Mouse (Mus musculus) embryonic stem cell, embryonic (primary cell): ENCODE measurements around the gene Bach2.

Experiments
- CTCF ChIA-PET, 4 experiments: fragments of 300-600 bp in 2 of 4; fragments of 350-600 bp in 2 of 4; sonication (Branson Sonifier 250); formaldehyde crosslinking; loops; one replicate each; lab custom pipeline; 2022; ENCODE audit warnings: inconsistent platforms in 2 of 4; lab: Charles Lee
- POLR2A ChIA-PET, 4 experiments: fragments of 300-600 bp in 2 of 4; fragments of 350-600 bp in 2 of 4; sonication (Branson Sonifier 250); formaldehyde crosslinking; loops; one replicate each; lab custom pipeline; 2022; ENCODE audit warnings: antibody characterized with exemption in 4 of 4, inconsistent platforms in 1 of 4; lab: Charles Lee

The Bach2 gene

GRCm38 (mm10) chr4:32575165-32575564 lies 336.6 kb downstream of the Bach2 start:
- ChIA-PET CTCF (interaction anchor here in 1 of 4 experiments (1.0 to 2.5 kb wide), 4 partner anchors 11 to 522 kb away, joined by 3 to 10 read pairs (median 4); no protein-coding TSS in a partner anchor), POLR2A (no interaction called here)

GRCm38 (mm10) chr4:32579850-32580249 lies 341.2 kb downstream of the Bach2 start:
- ChIA-PET POLR2A (no interaction called here), CTCF (interaction anchor here in 2 of 4 experiments (1.2 to 2.1 kb wide), 2 partner anchors 8 to 18 kb away, joined by 3 to 8 read pairs; no protein-coding TSS in a partner anchor)

DNA sequence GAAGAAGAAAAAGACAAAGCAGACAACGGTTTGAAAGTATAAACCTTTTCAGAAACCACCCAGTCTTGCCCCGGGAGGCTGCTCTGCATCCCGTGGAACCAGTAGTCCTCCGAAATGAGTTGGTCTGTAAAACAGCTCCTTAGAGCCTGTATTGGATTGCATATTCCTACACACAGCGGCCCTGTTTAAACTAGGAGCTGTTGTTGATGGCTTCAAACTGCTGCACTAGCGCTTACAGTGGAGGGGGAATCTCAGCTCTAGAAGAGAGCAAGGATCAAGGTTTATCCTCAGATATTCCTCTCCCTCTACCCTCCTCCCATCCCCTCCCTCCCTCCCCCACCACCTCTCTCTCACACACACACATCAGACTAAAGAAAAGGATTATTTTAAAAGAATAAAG lies 345.6 kb downstream of the Bach2 start:
- ChIA-PET CTCF (interaction anchor here in 2 of 4 experiments (0.6 to 1.0 kb wide), 2 partner anchors 365 to 540 kb away, joined by 3 read pairs; no protein-coding TSS in a partner anchor), POLR2A (interaction anchor here in 1 of 4 experiments (0.6 kb wide), 1 partner anchor 527 kb away, joined by 3 read pairs; no protein-coding TSS in a partner anchor)

- ChIA-PET POLR2A (interaction anchor here in 3 of 4 experiments (0.5 to 1.8 kb wide), 20 partner anchors 10 to 706 kb away, joined by 3 to 8 read pairs (median 3); partner anchors contain the start of genes Casp8ap2 (in 2 of the 3), Ankrd6 (in 1 of the 3), Lyrm2 (in 1 of the 3) and Mdn1 (in 1 of the 3)), CTCF (interaction anchor here (0.5 to 2.0 kb wide), 75 partner anchors 8 to 706 kb away, joined by 3 to 18 read pairs (median 4); partner anchors contain the start of genes Casp8ap2 (in 3 of the 4), Ankrd6 (in 1 of the 4), Lyrm2 (in 1 of the 4) and Ube2j1 (in 1 of the 4))
Measured at GRCm38 (mm10) chr4:32586596-32586995, 348.0 kb downstream of the Bach2 start.

DNA sequence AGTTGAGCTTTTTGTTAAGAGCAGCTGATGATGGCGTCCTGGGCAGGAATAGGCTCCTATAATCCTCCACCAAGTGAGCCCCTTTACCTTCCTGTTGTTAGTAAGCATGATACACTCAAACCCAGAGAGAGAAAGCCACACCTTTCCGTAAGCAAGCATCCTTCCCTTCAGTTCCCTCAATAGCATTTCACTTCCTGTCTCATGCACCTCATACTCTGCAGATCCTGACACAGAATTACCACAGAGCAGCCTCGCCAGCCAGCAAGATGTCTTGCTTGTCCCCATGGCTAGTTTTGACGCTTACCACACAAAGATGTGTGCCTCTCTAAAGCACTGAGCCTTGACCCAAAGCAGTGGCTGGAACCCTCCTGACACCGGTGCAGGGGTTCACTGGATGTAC lies 348.9 kb downstream of the Bach2 start:
- CTCF ChIA-PET: interaction anchor here (0.6 to 2.0 kb wide), 26 partner anchors 10 to 560 kb away, joined by 3 to 18 read pairs (median 6); partner anchors contain the start of gene Casp8ap2 (in 1 of the 4)
- POLR2A ChIA-PET: interaction anchor here in 2 of 4 experiments (0.9 to 1.8 kb wide), 7 partner anchors 9 to 705 kb away, joined by 3 to 6 read pairs (median 3); partner anchors contain the start of gene Casp8ap2 (in 1 of the 2)

DNA sequence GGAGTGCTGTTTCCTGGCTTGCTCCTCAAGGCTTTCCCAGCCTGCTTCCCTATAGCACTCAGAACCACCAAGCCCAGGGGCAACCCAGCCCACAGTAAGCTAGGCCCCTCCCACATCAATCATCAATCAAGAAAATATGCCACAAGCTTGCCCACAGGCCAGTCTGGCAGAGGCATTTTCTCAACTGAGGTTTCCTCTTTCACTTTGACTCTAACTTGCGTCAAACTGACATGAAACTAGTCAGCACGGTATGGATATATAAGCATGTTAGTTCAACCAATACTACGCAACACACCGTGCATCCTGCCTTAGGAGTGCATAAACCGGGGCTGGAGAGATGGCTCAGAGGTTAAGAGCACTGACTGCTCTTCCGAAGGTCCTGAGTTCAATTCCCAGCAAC lies 349.6 kb downstream of the Bach2 start:
- CTCF ChIA-PET: interaction anchor here in 3 of 4 experiments (0.6 to 0.7 kb wide), 3 partner anchors 25 to 561 kb away, joined by 3 read pairs; no protein-coding TSS in a partner anchor
- POLR2A ChIA-PET: interaction anchor here in 2 of 4 experiments (0.5 to 1.1 kb wide), 2 partner anchors 27 to 77 kb away, joined by 3 to 5 read pairs; partner anchors contain the start of gene Casp8ap2 (in 1 of the 2)

- CTCF ChIA-PET: interaction anchor here in 3 of 4 experiments (0.6 to 1.7 kb wide), 4 partner anchors 14 to 420 kb away, joined by 3 to 7 read pairs (median 6); no protein-coding TSS in a partner anchor
- POLR2A ChIA-PET: interaction anchor here (0.6 to 1.5 kb wide), 5 partner anchors 15 to 602 kb away, joined by 3 to 12 read pairs (median 4); partner anchors contain the start of gene Casp8ap2 (in 2 of the 4)
Measured at GRCm38 (mm10) chr4:32601135-32601534, 362.5 kb downstream of the Bach2 start.

DNA sequence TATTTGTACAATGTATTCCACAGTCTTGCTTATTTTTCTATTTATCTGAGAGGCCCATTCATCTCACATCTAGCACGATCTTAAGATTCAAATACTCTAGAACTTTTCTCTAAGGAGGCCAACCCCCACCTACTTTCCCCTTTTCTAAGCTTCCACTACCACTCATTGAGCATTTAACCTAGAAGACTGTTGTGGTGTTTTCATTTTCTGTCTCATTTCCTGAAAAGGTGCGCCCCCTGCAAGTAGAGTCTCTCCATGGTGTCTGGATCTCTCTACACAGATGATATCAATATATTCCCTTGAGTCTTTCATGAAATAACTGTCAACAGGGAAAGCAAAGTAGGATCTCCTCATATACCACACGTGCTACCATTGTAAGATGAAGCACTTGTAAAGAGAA lies 364.1 kb downstream of the Bach2 start, which contains the start of gene Gja10:
Gja10 (minus strand) TSS at position 101 of the 400 bp plus-strand sequence.
- CTCF ChIA-PET: no interaction called here

GRCm38 (mm10) chr4:32615034-32615881 lies 376.7 kb downstream of the Bach2 start, which contains the start of gene Casp8ap2:
Casp8ap2 (plus strand) TSS chr4:32615451.
- ChIA-PET CTCF (interaction anchor here (0.6 to 1.8 kb wide), 7 partner anchors 28 to 129 kb away, joined by 3 to 9 read pairs (median 4); partner anchors contain the start of gene Mdn1 (in 1 of the 4)), POLR2A (interaction anchor here in 3 of 4 experiments (0.5 to 4.8 kb wide), 71 partner anchors 9 to 959 kb away, joined by 3 to 50 read pairs (median 4); partner anchors contain the start of genes Lyrm2 (in 3 of the 3), Mdn1 (in 3 of the 3) and Rngtt (in 2 of the 3))

More for the DNA sequence above, 364.1 kb downstream of the Bach2 start, which contains the start of gene Gja10:
- POLR2A ChIA-PET: no interaction called here

- ChIA-PET POLR2A (interaction anchor here in 1 of 4 experiments (0.6 kb wide), 1 partner anchor 101 kb away, joined by 3 read pairs; no protein-coding TSS in a partner anchor), CTCF (no interaction called here)
Measured at GRCm38 (mm10) chr4:32621637-32622036, 383.0 kb downstream of the Bach2 start.
